Mouse (Mus musculus) bone marrow, adult 2 months (tissue): ENCODE results near the gene Rpp14.

ENCODE experiments used
- CTCF ChIP-seq: fragments of 200-500 bp; IDR thresholded peaks from 2 replicates; pipeline ENCODE4 v1.5.1; 2011; ENCODE audit warnings: low read length, control low read depth; ENCODE audit not compliant: control insufficient read depth, insufficient read depth
- POLR2A ChIP-seq: fragments of 200-500 bp; IDR thresholded peaks from 2 replicates; pipeline ENCODE4 v1.6.1; 2011; ENCODE audit warnings: low read depth, mild to moderate bottlenecking, control low read depth, low read length, borderline replicate concordance; ENCODE audit not compliant: control insufficient read depth

DNA sequence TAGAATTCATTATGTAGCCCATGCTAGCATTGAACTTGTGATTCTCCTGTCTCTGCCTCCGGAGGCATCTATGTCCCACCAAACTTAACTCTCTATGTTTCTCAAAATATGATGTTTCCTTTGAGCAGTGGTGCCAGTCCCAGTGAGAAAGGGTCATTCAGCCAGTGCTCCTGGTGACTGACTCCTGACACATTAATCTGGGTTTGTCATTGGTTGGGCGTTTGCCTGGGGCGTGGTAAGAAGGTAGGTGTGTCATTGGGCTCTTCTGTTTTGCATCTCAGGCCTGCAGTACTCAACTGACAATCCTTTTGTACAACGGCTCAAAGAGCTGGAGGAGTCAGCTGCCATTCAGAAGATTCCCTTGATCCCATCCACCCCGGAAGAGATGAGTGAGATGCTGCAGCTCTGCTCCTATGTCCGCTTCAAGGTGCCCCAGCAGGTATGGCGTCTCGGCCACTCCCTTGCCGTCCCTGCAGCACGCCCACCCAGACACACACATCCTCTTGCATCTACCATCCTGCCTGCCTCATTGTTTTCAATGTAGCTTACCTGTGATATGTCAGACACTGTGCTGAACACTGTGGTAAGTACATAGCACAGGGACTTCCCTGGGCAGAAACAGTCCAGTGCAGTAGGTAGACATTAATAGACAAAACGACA, 34.9 kb upstream of the Rpp14 start:
- no peak for TF ChIP-seq CTCF
- no peak for TF ChIP-seq POLR2A
